Mouse (Mus musculus) macrophage (primary cell): ENCODE results near the gene Gaa. TPM values are rescaled to one million over a fixed set of nuclear protein-coding genes. Genes with fewer than 3 reads are reported as not detected.
A peak's percentile ranks its signal among the peaks of the same experiment; 100 is the strongest.

Experiments
- H3K27ac ChIP-seq: fragments of 350-480 bp; formaldehyde crosslinking; 2 replicates; pipeline ENCODE4 v1.9.0; 2021
- H3K36me3 ChIP-seq: fragments of 350-480 bp; formaldehyde crosslinking; 2 replicates; pipeline ENCODE4 v1.9.0; 2021; ENCODE audit errors: inconsistent target
- H3K4me3 ChIP-seq: fragments of 350-480 bp; formaldehyde crosslinking; 2 replicates; pipeline ENCODE4 v1.9.0; 2021; ENCODE audit errors: inconsistent target
- H3K79me2 ChIP-seq: fragments of 350-480 bp; formaldehyde crosslinking; 2 replicates; pipeline ENCODE4 v1.9.0; 2021; ENCODE audit errors: inconsistent target
- WGBS: methylation state at CpG from one replicate; pipeline ENCODE4 v1.1.7; 2026; ENCODE audit warnings: inconsistent platforms; ENCODE audit not compliant: missing documents; 5-methylcytosine and 5-hydroxymethylcytosine counted together
- polyA plus RNA-seq: library from polyadenylated mRNA; stranded (reverse); fragments of 250-400 nt; gene quantifications from 3 replicates; pipeline ENCODE4 v1.2.4, GENCODE M21; 2018; ENCODE audit warnings: inconsistent platforms
- total RNA-seq, 78 experiments: library from RNA; depleted of rRNA; stranded (reverse); fragments of 250-400 nt; gene quantifications; 1 replicate in 9 of 78; 2 replicates in 24 of 78; 3 replicates in 43 of 78; 4 replicates in 2 of 78; pipeline ENCODE4 v1.2.4; 2018; ENCODE audit warnings: inconsistent platforms in 56 of 78

Gaa gene
- total RNA-seq (2018; cell fraction: chromatin; rRNA removed), result 100 to 1,000 TPM in 2 of 26 experiments, 10 to 100 TPM in 24; 22.4 to 108 (median 52.3) TPM
- 100 to 1,000 TPM in 12 of 26 experiments, 10 to 100 TPM in 14; 62.7 to 145 (median 98.3) TPM for total RNA-seq (2018; cell fraction: cytosol; rRNA removed)
- total RNA-seq (2018; cell fraction: nucleus; rRNA removed), result 100 to 1,000 TPM in 23 of 26 experiments, 10 to 100 TPM in 3; 49.1 to 209 (median 135) TPM
- polyA plus RNA-seq, result 61.8 to 138 TPM (median 92.6 TPM) in 3 replicates

DNA sequence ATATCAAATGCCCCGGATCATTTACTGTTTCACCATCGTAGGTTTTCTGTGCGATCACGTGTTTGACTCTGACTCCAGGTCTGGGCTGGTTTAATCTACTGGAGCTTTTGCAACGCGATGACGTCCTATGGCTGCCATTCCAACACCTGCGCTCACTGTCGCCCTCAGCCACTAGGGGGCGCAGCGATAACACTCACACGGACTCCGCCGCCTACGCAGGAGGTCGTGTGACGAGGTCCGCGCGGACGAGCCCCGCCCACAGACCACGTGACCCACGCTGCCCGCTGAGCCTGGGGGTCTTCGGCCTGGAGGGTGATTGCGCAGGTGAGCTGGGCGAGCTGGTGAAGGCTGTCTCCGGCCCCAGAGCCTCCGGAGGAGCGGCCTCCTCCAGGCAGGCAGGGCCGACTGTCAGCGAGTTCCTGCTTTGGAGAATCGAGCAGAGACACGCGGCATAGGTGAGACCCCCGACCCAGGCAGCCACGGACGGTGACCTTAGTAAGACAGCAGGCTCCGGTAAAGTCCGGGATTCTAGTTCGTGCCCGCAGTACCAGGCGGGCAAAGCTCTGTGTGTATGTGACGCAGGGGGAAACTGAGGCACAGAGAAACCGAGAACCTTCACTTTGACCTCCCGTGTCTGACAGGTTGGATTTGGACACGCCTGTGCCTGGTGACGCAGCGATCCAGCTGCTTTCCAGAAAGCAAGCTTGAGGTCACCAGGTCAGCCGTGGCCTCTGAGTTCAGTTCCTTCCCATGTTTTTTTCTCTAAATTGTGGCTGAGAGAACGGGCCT lies at the start of gene Gaa:
TSS of gene Gaa (plus strand) at position 120 of the 789 bp plus-strand sequence.
- peaks cover 9% of the 10 kb centered on the region; the same call in 1 of the 2 replicates for H3K36me3 ChIP-seq
- H3K79me2 ChIP-seq, result no peaks in the 10 kb centered on the region
- peak within 1 kb of the TSS; percentile 54 for H3K4me3 ChIP-seq
- WGBS, result under 1% methylated on average over 52 of the region's 52 CpGs
- H3K27ac ChIP-seq, result peak within 1 kb of the TSS; percentile 60

DNA sequence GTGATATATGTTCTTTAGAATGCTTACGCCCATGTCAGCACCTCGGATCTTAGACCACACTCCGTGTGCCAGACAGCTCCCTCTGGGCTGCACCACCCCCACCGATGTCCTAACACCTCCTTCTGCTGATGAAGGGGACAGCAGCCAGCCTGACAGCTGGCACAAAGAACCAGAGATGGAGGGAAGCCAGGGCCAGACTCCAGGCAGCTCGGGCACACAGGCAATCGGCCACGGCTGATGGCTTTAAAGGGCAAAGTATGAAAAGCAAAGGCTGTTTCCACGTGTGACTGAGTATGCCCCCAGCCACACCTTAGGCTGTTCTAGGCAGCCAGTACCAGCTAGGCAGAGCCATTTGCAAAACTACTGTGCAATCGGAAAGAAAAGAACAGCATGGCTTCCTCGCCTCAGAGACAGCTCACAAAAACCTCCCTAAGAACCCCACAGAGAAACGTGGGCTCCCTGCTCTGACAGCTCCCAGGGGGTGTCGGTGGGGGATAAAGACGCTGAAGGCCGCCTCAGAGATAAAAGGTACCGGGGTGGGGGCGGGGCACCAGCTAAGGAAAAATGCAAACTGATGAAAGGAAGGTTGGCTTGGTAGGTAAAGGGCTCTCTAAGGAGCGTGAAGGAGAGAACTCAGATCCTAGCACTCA lies 47.7 kb upstream of the Gaa start:
- 88% methylated on average over 17 of the region's 17 CpGs for WGBS
- Histone ChIP-seq H3K4me3 (no peak overlapping the region), H3K79me2 (no peaks in the 10 kb centered on the region), H3K36me3 (no peaks in the 10 kb centered on the region), H3K27ac (no peak overlapping the region)

DNA sequence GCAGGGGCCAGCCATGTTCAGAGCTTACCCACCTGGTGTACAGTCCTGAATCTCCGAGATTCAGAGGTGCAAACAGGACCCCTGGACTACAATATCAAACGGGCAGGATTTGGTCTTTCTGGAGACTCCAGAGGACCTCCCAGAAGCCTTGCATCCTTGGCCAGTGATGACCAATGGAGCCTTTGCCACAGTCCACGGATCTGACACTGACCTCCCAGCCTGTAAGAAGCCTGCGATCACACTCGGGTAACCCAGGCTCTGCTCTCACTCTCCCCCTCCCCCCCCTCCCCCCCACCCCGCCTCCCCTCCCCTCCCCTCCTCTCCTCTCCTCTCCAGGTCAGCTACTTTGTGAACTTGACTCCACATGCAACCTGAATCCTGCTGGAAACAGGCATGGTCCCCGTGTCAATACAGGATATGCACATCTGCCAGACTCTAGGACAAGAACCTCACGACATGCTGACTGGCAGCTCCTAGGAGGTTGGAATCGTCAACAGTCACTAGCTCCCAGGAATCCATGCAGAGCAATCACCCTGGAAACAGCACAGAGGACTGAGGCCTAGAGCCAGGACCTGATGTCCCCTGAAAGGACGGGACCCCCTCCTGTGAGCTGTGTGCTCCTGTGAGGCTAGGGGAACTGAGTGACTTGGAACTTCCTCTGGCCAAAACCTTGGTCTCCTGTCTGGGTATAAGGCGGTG lies 45.7 kb upstream of the Gaa start:
- no peak overlapping the region for H3K27ac ChIP-seq
- H3K36me3 ChIP-seq, result no peaks in the 10 kb centered on the region
- 96% methylated on average over 9 of the region's 11 CpGs for WGBS
- no peak overlapping the region for H3K4me3 ChIP-seq
- peaks cover 5% of the 10 kb centered on the region; the same call in 1 of the 2 replicates for H3K79me2 ChIP-seq

DNA sequence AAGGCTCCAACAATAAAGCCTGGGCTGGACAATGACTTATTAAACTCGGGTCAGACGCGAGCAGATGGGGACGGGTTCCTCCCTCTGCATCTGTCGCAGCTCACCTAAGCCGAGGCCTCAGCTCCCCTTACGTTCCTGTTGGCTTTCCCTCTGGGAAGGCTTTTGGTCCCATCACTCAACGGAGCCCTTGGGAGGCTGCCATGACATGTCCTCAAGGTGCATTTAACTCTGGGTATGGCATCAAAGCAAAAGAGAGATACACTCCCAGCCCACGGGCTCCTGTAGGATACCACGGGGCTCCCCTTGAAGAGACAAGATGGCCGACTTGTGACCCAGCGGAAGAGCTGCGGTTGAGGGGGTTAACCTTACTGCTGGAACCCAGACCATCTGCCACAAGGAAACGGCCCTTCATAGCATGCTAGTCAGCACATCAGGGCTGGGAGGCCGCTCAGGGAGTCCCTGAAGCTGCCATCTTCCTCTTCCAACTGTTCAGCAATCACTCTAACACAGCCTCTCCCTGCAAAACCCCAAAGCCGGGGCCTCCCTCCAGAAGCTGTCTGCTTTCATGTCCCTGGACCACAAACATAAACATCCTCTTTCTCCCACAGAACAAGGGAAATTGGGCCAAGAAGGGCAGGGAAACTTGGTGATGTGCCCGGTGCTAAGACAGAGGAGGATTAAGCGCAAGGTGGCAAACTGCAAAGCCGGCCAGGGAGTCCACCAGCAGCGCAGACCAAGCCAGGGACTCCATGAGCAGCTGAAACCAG lies 44.4 kb upstream of the Gaa start:
- Histone ChIP-seq H3K4me3 (no peak overlapping the region), H3K79me2 (peaks cover 5% of the 10 kb centered on the region; the same call in 1 of the 2 replicates), H3K36me3 (no peaks in the 10 kb centered on the region), H3K27ac (no peak overlapping the region)
- 77% methylated on average over 20 of the region's 20 CpGs for WGBS

DNA sequence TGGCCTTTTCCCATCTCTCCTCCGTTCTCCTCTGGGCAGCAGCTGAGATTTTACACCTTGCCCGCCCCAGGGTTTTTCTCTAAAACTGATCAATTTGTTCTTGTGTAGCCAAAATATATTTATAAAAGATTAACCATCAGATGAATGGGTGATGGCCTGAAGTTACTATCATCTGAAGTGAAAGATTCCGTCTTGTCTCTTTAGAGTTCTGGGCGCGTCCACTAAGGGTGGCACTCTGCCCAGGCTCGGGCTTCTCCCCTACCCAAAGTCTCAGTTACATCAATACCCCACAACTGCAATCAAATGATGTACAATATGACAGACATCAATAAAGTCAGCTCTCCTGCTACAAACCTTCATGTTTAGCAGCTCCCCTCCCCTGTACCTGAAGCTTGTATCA lies 42.8 kb upstream of the Gaa start:
- Histone ChIP-seq H3K27ac (no peak overlapping the region), H3K4me3 (no peak overlapping the region), H3K36me3 (no peaks in the 10 kb centered on the region), H3K79me2 (peaks cover 5% of the 10 kb centered on the region; the same call in 1 of the 2 replicates)
- WGBS, result 90% methylated on average over 6 of the region's 6 CpGs

DNA sequence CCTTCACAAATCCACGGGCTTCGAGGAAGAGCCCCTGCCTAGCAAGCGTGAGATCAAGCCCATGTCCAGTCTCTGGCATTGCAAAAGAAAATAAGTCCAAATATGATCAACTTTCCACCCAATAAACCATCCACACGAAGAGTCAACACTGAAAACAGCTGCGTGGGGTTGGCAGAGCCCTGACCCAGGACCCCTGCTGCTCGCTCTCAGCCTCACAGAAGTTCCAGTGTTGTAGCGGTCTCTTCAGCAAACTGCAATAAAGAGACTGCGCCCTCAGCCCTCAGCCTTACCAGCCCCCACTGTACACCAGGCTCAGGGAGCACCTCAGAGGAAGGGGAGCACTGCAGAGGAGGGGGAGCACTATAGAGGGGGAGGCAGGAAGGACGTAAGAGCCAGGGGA lies 42.1 kb upstream of the Gaa start:
- 92% methylated on average over 9 of the region's 9 CpGs for WGBS
- H3K27ac ChIP-seq, result no peak overlapping the region

DNA sequence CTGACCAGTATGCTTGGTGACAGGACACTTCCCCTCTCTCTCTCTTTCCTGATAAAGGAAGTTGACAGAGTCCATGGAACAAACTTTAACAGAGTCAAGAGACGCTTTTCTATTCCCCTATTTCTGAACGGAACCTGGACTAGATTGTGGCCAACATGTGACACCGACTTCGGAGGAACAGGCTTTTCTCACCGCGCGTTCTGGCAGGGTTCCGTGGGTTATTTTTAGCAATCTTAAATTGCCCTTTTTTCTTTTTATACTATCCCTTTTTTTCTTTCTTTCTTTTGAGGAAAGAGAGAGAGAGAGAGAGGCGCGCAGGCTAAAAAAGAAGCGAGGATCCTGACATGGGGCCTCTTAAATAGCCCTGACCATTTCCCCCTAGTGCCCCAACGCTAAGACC lies 40.1 kb upstream of the Gaa start:
- Histone ChIP-seq H3K4me3 (peak overlapping the region; percentile 39), H3K79me2 (peaks cover 5% of the 10 kb centered on the region; the same call in 1 of the 2 replicates), H3K27ac (no peak overlapping the region), H3K36me3 (no peaks in the 10 kb centered on the region)
- 1% methylated on average over 12 of the region's 12 CpGs for WGBS

More for the DNA sequence above, 42.1 kb upstream of the Gaa start:
- no peaks in the 10 kb centered on the region for H3K36me3 ChIP-seq
- H3K79me2 ChIP-seq, result peaks cover 5% of the 10 kb centered on the region; the same call in 1 of the 2 replicates
- H3K4me3 ChIP-seq, result no peak overlapping the region

DNA sequence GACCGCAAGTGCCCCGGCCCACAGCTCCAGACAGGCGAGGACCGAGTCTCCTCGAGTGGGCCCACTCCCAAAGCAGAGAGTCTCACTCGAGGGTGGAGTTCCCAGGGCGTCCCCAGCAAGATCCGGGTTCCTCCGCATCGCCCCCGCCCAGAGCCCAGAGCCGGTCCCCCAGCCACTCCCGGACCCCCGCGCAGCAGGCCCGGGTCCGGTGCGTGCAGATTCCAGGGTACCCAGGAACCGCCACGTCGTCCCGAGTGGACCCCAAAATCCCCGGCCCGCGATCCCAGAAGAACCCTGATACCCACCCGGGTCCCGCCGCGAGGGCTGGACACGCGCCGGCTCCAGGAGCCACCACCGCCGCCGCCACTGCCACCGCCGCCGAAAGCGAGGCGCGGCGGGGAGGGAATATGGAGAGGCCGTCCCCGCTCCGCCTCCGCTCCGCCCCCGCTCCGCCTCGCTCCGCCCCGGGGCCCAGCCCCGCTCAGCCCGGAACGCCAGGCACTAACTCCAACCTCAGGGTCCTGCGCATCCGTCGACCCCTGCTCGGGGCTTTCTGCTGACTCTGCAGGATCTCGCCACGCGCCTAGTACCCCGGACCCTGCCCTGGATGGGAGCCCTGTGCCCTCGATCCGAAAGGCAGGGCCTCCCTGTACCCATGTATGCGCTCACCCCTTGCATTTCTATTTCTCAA lies 39.5 kb upstream of the Gaa start, which contains the start of the genes Tbc1d16 and Ccdc40:
TSS of gene Tbc1d16 (minus strand) at position 409 of the 691 bp plus-strand sequence.
TSS of gene Ccdc40 (plus strand) at position 482 of the 691 bp plus-strand sequence.
- no peak within 1 kb of the TSS for H3K27ac ChIP-seq
- 2% methylated on average over 64 of the region's 66 CpGs for WGBS
- H3K79me2 ChIP-seq, result peaks cover 5% of the 10 kb centered on the region; the same call in 1 of the 2 replicates

DNA sequence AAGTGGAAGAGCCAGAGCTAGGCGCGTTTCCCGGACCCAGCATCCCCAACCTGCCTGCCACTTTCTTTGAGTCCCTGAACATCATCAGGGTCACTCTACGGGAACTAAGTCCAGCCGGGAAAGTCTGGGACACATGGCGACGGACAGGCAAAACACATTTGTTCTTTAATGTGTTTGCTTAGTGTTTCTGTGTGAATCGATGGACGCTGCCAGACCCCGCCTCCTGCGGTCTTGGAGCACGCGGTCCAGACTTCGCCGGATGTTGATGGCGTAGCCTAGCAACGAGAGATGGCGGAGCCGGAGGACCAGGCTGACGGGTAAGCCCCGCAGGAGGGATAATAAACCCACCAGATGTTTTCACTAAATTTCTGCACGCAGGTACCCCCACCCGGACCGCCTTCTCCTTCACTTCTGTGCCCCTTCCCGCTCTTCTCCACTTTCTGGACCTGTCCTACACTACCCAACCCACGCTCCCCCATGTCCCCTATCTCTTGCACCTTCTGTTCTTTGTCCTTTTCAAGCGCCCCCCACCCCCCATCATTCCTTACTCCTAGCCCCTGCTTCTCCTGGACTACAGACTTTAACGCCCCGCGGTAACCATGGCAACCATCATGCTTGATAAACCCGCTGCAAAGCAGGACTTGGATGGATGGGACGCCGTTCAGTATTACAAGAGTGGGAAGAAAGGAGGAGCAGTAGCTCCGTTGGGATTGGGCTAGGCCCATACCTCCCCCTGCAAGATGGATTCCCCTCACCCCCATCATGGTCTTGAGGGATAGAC lies 38.7 kb upstream of the Gaa start:
- no peaks in the 10 kb centered on the region for H3K36me3 ChIP-seq
- H3K79me2 ChIP-seq, result peaks cover 5% of the 10 kb centered on the region; the same call in 1 of the 2 replicates
- 4% methylated on average over 34 of the region's 34 CpGs for WGBS
- H3K4me3 ChIP-seq, result peak overlapping the region; percentile 34
- no peak overlapping the region for H3K27ac ChIP-seq

More for the DNA sequence above, 39.5 kb upstream of the Gaa start, which contains the start of the genes Tbc1d16 and Ccdc40:
- Histone ChIP-seq H3K36me3 (no peaks in the 10 kb centered on the region), H3K4me3 (peak within 1 kb of the TSS; percentile 39)

DNA sequence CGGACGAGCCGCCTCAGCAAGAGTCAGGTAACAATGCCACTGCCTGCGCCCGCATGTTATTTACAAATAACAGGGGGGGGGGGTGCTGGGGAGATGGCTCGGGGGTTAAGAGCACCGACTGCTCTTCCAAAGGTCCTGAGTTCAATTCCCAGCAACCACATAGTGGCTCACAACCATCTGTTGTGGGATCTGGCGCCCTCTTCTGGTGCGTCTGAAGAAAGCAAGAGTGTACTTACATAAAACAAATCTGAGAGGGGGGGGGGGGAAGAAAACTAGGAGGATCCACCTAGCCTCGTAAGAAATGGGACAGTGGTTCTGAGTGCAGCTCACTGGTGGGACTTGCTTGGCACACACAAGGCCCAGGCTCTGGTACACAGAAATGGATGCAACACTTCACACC lies 32.9 kb upstream of the Gaa start:
- H3K79me2 ChIP-seq, result no peaks in the 10 kb centered on the region
- 88% methylated on average over 8 of the region's 10 CpGs for WGBS
- no peaks in the 10 kb centered on the region for H3K36me3 ChIP-seq
- no peak overlapping the region for H3K27ac ChIP-seq
- H3K4me3 ChIP-seq, result no peak overlapping the region

DNA sequence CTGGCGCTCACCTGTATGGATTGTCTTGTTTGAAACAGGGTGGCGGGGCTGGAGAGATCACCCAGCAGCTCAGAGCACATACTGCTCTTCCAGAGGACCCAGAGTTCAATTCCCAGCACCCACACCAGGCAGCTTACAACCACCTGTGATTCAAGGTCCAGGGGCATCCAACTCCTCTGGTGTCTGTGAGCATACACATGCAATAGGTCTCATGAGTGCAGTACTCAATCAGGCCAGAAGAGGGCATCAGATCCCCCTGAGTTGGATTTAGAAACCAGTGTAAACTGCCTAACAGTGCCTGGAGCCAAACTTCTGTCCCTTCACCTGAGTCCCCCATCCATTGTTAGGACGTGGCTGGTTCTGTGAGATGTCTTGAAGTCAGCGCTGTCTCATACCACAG lies 32.1 kb upstream of the Gaa start:
- Histone ChIP-seq H3K36me3 (no peaks in the 10 kb centered on the region), H3K27ac (no peak overlapping the region), H3K4me3 (no peak overlapping the region), H3K79me2 (no peaks in the 10 kb centered on the region)
- 87% methylated on average over 4 of the region's 4 CpGs for WGBS

DNA sequence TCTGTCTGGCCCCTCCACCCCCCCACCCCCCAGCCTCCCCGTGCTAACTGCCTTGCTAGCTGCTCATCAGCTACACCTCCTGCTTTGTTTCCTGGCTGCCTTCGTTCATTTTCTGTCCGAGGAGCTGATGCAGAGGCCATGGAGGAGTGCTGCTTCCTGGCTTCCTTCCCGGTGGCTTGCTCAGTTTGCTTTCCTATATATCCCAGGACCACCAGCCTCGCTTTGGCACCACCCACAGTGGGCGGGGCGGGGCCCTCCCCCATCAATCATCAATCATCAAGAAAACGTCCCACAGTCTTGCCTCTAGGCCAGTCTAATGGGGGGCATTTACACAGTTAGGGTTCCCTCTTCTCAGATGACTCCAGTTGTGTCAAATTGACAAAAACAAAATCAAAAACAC lies 31.3 kb upstream of the Gaa start:
- no peak overlapping the region for H3K27ac ChIP-seq
- H3K79me2 ChIP-seq, result no peaks in the 10 kb centered on the region
- no peak overlapping the region for H3K4me3 ChIP-seq
- no peaks in the 10 kb centered on the region for H3K36me3 ChIP-seq
- 68% methylated on average over 8 of the region's 8 CpGs for WGBS
